In the genomic region with DNA sequence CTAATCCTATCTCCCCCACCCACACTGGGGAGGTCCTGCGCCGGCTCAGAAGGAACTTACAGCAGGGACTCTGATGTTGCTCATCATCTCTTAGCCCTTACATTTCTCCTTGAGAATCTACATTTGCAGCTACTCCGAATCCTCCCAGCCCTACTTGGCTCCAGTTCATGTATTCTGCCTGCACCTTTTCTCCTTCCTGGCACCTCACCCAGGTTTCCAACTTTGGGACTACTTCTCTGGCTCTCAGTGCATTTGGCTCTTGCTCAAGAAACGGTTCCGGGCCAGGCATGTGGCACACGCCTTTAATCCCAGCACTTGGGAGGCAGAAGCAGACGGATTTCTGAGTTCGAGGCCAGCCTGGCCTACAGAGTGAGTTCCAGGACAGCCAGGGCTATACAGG, we compare ENCODE assay signal across 15 mouse cellular contexts.
"Had no signal": no experiment of that assay in that cellular context is flagged by ENCODE, and none has a peak within 500 bp of the region (broad histone marks: within the 10 kb centered on the region; RNA-seq: fewer than 3 reads in every experiment).

No protein-coding gene starts in this region.

- DNase-seq: kidney, adult 9 months; kidney, postnatal 4 days; liver; liver, embryonic 13.5 days; liver, postnatal 0 days; lung, postnatal 36 days; retina, postnatal 1 day; right cerebral cortex, postnatal 14 days; thymus, postnatal 36 days had no signal

- ATAC-seq: liver, postnatal 0 days; midbrain, embryonic 15.5 days had no signal

- H3K36me3 ChIP-seq: limb, embryonic 12.5 days; liver, embryonic 13.5 days; midbrain, embryonic 15.5 days; neural tube, embryonic 12.5 days; stomach, embryonic 15.5 days had no signal

- H3K4me2 ChIP-seq: limb, embryonic 12.5 days; liver, embryonic 13.5 days; midbrain, embryonic 15.5 days; neural tube, embryonic 12.5 days; stomach, embryonic 15.5 days had no signal

- H3K9ac ChIP-seq: limb, embryonic 12.5 days; liver, embryonic 13.5 days; liver, postnatal 0 days; midbrain, embryonic 15.5 days; neural tube, embryonic 12.5 days; stomach, embryonic 15.5 days had no signal

- H3K27me3 ChIP-seq: limb, embryonic 12.5 days; liver, embryonic 13.5 days; midbrain, embryonic 15.5 days; neural tube, embryonic 12.5 days; stomach, embryonic 15.5 days had no signal

- H3K27ac ChIP-seq: kidney, postnatal 0 days; layer of hippocampus, adult 2 months; limb, embryonic 12.5 days; liver, embryonic 13.5 days; midbrain, embryonic 15.5 days; neural tube, embryonic 12.5 days; stomach, embryonic 15.5 days had no signal

- H3K9me3 ChIP-seq: limb, embryonic 12.5 days; liver, embryonic 13.5 days; midbrain, embryonic 15.5 days; neural tube, embryonic 12.5 days; stomach, embryonic 15.5 days had no signal

- H3K4me3 ChIP-seq: layer of hippocampus, adult 2 months; limb, embryonic 12.5 days; liver, embryonic 13.5 days; midbrain, embryonic 15.5 days; neural tube, embryonic 12.5 days; stomach, embryonic 15.5 days had no signal

- H3K4me1 ChIP-seq: liver, embryonic 13.5 days; midbrain, embryonic 15.5 days had no signal
